Mouse (Mus musculus): Measurements from ENCODE around the gene Cenpl. TPM values are rescaled to one million over a fixed set of nuclear protein-coding genes. Genes with fewer than 3 reads are reported as not detected.

Cenpl gene
- polyA plus RNA-seq, 1 experiment from 2014 or later: 35.9 TPM

- DNase-seq: peak; percentile 99
- TF ChIP-seq CTCF (IDR thresholded peaks at IDR 0.05; ENCODE audit: low read depth): no peak
- Histone ChIP-seq H3K9me3 (ENCODE audit: low read depth, low read length) (no peaks in the 10 kb centered on the region), H3K4me2 (peak within 1 kb of the TSS; percentile 82), H3K27me3 (ENCODE audit: insufficient read depth, low read length) (no peaks in the 10 kb centered on the region), H3K36me3 (ENCODE audit: insufficient read depth) (no peaks in the 10 kb centered on the region), H3K9ac (peak within 1 kb of the TSS; percentile 89), H3K4me3 (ENCODE audit: low read depth, low read length) (peak within 1 kb of the TSS; percentile 82), H3K27ac (ENCODE audit: low read depth) (peak within 1 kb of the TSS; percentile 86), H3K4me1 (ENCODE audit: insufficient read depth) (no peaks in the 10 kb centered on the region)
- under 1% methylated on average over 41 of the region's 41 CpGs for WGBS
- ATAC-seq (ENCODE audit: insufficient read depth): peak; percentile 98
Measured at GRCm38 (mm10) chr1:161130726-161131664, 60.5 kb downstream of the Cenpl start, which contains the start of gene Klhl20. TSS of gene Klhl20 (minus strand) at chr1:161131511.

Other genes with a start within 250 kb of the Cenpl start
- 11.1 and 11.4 TPM in 2 replicates for gene Rc3h1, start 164.3 kb upstream of the Cenpl start, polyA plus RNA-seq (2014; fragmentation: Nextera tagmentation; extraction: Ambion mirVana)
- gene Serpinc1, start 92.1 kb upstream of the Cenpl start, polyA plus RNA-seq (2014; fragmentation: Nextera tagmentation; extraction: Ambion mirVana): 1.3 and 1.6 TPM in 2 replicates
- gene Zbtb37, start 35.9 kb upstream of the Cenpl start, polyA plus RNA-seq (2014; fragmentation: Nextera tagmentation; extraction: Ambion mirVana): 9.5 and 12.2 TPM in 2 replicates
- 37.0 and 42.4 TPM in 2 replicates for gene Dars2, start 55 bp upstream of the Cenpl start, polyA plus RNA-seq (2014; fragmentation: Nextera tagmentation; extraction: Ambion mirVana)
- gene Klhl20, start 60.8 kb downstream of the Cenpl start, polyA plus RNA-seq (2014; fragmentation: Nextera tagmentation; extraction: Ambion mirVana): 17.7 and 18.5 TPM in 2 replicates
- 1.0 and 1.3 TPM in 2 replicates for gene Ankrd45, start 72.0 kb downstream of the Cenpl start, polyA plus RNA-seq (2014; fragmentation: Nextera tagmentation; extraction: Ambion mirVana)
- not detected in 2 replicates for gene Tex50, start 88.6 kb downstream of the Cenpl start, polyA plus RNA-seq (2014; fragmentation: Nextera tagmentation; extraction: Ambion mirVana)
- 610 and 627 TPM in 2 replicates for gene Prdx6, start 180.5 kb downstream of the Cenpl start, polyA plus RNA-seq (2014; fragmentation: Nextera tagmentation; extraction: Ambion mirVana)

Data from lung, embryonic 14.5 days (tissue).